Mouse (Mus musculus) bone marrow, adult 2 months (tissue): ENCODE measurements around the gene Pmepa1. TPM values are rescaled to one million over a fixed set of nuclear protein-coding genes. Genes with fewer than 3 reads are reported as not detected.

Source experiments
- H3K27ac ChIP-seq: fragments of 200-500 bp; 2 replicates; pipeline ENCODE4 v1.5.1; 2012; ENCODE audit warnings: low read depth, mild to moderate bottlenecking, control low read depth, inconsistent platforms, low read length; ENCODE audit not compliant: control insufficient read depth, poor library complexity, insufficient read depth
- H3K4me1 ChIP-seq: fragments of 200-500 bp; 2 replicates; pipeline ENCODE4 v1.6.1; 2011; ENCODE audit warnings: low read length; ENCODE audit not compliant: control insufficient read depth, insufficient read depth
- H3K4me3 ChIP-seq: fragments of 200-500 bp; replicated peaks from 2 replicates; pipeline ENCODE3; 2011; ENCODE audit warnings: mild to moderate bottlenecking, low read depth, low read length, control low read depth; ENCODE audit not compliant: control insufficient read depth
- CTCF ChIP-seq: fragments of 200-500 bp; IDR thresholded peaks from 2 replicates; pipeline ENCODE4 v1.5.1; 2011; ENCODE audit warnings: low read length, control low read depth; ENCODE audit not compliant: control insufficient read depth, insufficient read depth
- POLR2A ChIP-seq: fragments of 200-500 bp; IDR thresholded peaks from 2 replicates; pipeline ENCODE4 v1.6.1; 2011; ENCODE audit warnings: low read depth, mild to moderate bottlenecking, control low read depth, low read length, borderline replicate concordance; ENCODE audit not compliant: control insufficient read depth
- WGBS: fragments of 180-500 bp; shearing (Covaris S2); methylation state at CpG from one replicate; pipeline ENCODE4 v1.1.7; 2018; 5-methylcytosine and 5-hydroxymethylcytosine counted together
- polyA plus RNA-seq: library from polyadenylated mRNA; stranded (reverse); fragments of >200 nt; gene quantifications from 2 replicates; pipeline ENCODE4 v1.2.4, GENCODE M21; 2011; ENCODE audit warnings: low replicate concordance; ENCODE audit not compliant: missing spikeins, insufficient read depth, insufficient read length

The Pmepa1 gene
- polyA plus RNA-seq: 2.5 and 12.5 TPM in 2 replicates

DNA sequence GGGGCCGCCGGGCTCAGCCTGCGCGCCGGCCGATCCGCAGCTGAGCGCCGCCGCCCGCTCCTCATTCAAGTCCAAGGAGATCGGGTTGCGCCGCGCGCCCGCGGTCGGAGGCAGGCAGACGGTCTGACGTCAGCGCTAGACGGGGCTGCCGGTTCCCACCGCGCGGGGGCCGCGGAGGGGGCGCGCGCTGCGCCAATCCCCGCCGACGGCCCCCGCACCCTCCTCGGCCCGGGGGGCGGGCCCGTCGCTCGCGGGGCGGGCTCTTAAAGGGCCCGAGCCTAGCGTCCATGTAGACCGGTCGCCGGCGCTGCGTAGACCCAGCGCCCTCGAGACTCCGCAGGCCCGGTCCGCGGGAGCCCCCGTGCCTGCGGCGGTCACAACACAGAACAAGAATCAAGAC is at the start of gene Pmepa1:
Pmepa1 (minus strand) TSS at position 125 of the 400 bp plus-strand sequence.
- H3K4me3 ChIP-seq: peak within 1 kb of the TSS; percentile 32
- no peaks in the 10 kb centered on the region for H3K4me1 ChIP-seq
- TF ChIP-seq POLR2A: no peak
- TF ChIP-seq CTCF: no peak
- WGBS: 3% methylated on average over 61 of the region's 61 CpGs
- H3K27ac ChIP-seq: peak within 1 kb of the TSS; percentile 17; the same call in 1 of the 2 replicates

DNA sequence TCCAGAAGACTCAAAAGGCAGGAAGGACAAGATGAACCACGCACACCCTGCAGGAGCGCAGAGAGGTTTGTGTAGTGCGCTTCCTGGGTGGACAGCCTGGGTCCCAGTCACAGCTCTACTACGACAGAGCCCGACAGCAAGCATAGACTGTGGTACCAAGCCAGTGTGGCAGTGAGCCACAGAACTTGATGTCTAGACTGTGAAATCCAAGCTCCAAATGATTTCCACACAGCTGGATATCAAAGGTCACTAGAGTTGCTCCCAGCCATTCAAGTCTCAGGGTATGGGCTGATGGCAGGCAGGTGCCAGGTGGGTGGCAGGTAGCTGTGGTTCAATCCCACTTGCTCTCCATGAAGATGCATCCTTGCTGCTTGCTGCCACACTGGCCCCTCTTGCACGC is 45.4 kb upstream of the Pmepa1 start:
- no peak overlapping the region for H3K4me3 ChIP-seq
- no peak for TF ChIP-seq CTCF
- no peak for TF ChIP-seq POLR2A
- no peaks in the 10 kb centered on the region for H3K4me1 ChIP-seq
- 77% methylated on average over 6 of the region's 6 CpGs for WGBS
- H3K27ac ChIP-seq: no peak overlapping the region

DNA sequence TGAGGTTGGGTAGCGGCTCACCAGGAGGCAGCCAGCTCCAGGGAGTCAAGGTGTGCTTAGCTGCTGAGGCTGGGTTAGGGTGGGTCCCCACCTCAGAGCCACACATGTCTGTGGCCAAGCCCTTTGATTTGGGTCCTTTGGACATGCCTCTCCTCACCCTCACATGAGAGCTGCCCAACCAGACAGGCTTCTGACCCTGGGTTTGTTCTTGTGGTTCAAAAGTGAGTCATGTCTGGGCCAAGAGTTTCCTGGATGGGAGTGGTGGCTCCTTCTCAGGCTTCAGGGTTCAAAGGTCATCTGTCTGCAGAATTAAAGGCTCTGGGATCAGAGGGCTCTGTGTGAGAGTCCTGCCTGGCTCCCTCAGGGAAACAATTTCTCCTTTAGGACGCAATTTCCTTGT is 44.9 kb upstream of the Pmepa1 start:
- no peaks in the 10 kb centered on the region for H3K4me1 ChIP-seq
- 82% methylated on average over 2 of the region's 2 CpGs for WGBS
- no peak overlapping the region for H3K27ac ChIP-seq
- no peak overlapping the region for H3K4me3 ChIP-seq
- TF ChIP-seq CTCF (no peak), POLR2A (no peak)

DNA sequence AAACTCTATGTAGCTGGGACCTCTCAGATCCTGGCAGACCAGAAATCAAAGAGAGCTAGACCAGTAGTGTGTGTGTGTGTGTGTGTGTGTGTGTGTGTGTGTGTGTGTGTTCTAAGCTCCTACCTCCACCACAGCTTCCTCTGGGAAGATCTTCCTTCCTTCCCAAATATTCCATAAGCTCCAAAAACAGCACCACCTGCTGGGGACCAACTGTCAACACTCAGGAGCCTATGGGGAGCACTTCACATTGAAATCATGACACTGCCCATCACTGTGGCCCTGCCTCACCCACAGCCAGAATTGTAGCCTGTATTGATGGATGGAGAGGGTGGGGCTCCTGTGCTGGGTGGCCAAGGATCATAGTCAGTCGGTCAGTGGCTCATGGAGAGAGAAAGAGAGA is 38.0 kb upstream of the Pmepa1 start:
- no peaks in the 10 kb centered on the region for H3K4me1 ChIP-seq
- WGBS: no CpG with 5 or more reads among the region's 1 CpGs
- no peak for TF ChIP-seq CTCF
- no peak for TF ChIP-seq POLR2A
- no peak overlapping the region for H3K27ac ChIP-seq
- no peak overlapping the region for H3K4me3 ChIP-seq

DNA sequence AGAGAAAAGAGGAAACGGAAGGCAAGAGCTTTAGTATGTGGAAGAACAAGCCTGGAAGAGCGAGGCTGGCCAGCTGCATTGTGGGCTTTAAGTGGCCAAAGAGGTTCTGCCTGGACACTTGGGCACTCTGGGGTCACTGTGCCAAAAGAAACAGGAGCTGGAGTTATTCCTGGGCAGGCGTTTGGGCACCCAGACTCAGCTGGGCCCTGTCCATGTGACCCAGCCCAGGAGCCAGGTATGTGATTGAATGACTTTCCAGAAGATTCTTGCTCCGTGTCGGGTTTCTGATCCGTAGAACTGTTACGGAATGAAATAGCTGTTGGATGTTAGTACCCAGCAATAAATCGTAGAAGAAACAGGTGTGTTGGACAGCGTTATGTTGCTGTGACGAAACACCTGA is 32.2 kb upstream of the Pmepa1 start:
- WGBS: 73% methylated on average over 10 of the region's 10 CpGs

DNA sequence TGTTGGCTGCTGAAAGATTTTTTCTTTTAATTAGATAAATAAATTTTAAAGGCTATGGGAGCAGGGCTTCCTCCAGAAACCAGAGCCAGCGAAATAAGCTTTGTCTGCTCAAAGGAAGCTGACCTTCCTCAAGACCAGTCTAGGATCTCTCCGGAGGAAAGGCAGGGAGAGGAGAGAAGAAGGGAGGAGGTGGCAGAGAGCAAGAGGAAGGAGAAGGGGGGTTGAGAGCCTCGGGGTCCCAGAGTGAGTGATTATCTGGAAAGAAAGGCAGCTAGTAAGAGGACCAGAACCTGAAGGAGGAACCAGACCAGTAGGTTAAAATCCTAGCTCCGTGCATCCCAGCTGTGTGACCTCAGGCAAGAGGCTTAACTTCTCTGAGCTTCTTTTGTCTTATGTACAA is 31.7 kb upstream of the Pmepa1 start:
- WGBS: 3% methylated on average over 4 of the region's 4 CpGs
- Histone ChIP-seq H3K27ac (no peak overlapping the region), H3K4me1 (no peaks in the 10 kb centered on the region), H3K4me3 (no peak overlapping the region)
- no peak for TF ChIP-seq POLR2A
- TF ChIP-seq CTCF: no peak

More for the DNA sequence above, 32.2 kb upstream of the Pmepa1 start:
- Histone ChIP-seq H3K27ac (no peak overlapping the region), H3K4me1 (no peaks in the 10 kb centered on the region), H3K4me3 (no peak overlapping the region)
- no peak for TF ChIP-seq CTCF
- no peak for TF ChIP-seq POLR2A

DNA sequence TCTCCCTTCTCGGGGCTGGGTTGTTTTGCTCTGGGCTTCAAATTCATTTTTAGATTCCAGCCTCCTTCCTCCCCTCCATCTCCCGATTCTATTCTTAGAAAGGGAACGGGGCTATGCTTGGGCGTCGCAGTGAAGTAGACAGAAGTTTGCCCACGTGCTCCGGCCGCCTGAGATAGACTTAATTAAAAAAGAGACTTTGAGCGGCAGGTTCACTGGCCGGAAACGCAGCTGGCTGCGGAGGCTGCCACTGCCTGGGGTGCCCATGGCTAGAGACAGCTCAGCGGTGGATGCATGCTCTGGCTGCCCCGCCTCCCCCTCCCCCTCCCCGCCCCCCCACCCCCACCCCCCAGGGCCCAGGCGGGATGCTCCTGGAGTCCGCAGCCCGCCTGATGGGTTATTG is 31.2 kb upstream of the Pmepa1 start:
- H3K4me1 ChIP-seq: no peaks in the 10 kb centered on the region
- 4% methylated on average over 18 of the region's 18 CpGs for WGBS
- TF ChIP-seq CTCF (no peak), POLR2A (no peak)
- no peak overlapping the region for H3K27ac ChIP-seq
- H3K4me3 ChIP-seq: no peak overlapping the region

DNA sequence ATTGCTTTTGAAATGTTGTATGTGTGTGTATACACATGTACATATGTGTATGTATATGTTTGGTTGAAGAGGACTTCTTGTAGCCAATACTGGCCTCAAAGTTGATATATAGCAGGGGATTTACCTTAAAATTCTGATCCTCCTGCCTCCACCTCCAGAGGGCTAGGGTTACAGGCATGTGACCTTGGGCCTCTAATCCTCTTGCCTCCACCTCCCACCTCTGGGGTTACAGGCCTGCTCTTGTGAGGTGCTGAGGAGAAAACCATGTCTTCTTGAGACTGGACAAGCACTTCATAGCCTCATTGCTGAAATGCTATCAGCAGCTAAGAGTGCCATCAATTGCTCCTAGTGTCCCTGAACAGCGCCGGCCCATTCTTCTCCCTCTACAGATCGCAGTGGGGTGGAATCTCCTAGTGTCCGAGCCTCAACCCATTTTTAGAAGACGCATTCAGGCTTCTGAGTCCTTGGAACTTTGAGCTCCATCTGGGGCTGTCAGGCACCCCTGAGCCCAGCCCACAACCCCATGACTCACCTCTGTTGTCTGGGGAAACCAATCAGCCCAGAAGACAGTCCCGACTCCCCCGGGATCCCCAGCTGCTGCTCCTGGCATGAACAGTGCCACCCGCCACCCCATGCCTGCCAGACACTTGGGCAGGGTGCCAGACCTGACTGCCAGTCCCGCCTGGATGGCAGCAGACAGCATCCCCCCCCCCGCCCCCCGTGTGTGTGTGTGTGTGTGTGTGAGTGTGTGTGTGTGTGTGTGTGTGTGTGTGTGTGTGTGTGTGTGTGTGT is 30.6 kb upstream of the Pmepa1 start:
- Histone ChIP-seq H3K27ac (no peak overlapping the region), H3K4me3 (no peak overlapping the region), H3K4me1 (no peaks in the 10 kb centered on the region)
- no peak for TF ChIP-seq POLR2A
- 36% methylated on average over 11 of the region's 11 CpGs for WGBS

DNA sequence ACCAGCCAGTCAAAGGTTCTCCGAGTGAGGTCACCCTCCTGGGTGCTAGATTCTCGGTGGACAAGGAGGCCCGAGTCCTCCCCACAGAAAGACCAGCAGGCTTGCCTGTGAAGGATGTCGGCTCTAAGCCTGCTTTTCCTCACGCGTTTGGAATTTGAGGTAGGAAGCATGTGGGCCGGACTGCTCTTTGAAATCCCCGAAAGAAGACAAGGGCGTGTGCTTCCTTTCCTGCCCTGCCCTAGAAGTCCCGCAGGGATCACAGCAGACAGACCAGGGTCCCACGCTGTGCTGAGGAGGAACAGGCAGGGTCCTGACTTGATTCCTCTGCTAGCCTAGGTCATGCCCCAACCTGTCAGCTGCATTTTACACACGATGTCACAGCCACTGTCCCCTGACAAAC is 28.7 kb upstream of the Pmepa1 start:
- Histone ChIP-seq H3K4me1 (no peaks in the 10 kb centered on the region), H3K4me3 (no peak overlapping the region), H3K27ac (no peak overlapping the region)
- TF ChIP-seq POLR2A: no peak
- TF ChIP-seq CTCF: no peak
- WGBS: 71% methylated on average over 12 of the region's 12 CpGs
